Mouse (Mus musculus): ENCODE results near the gene Socs1. TPM values are rescaled to one million over a fixed set of nuclear protein-coding genes. Genes with fewer than 3 reads are reported as not detected.
"Not testable (repeated sequence)": the region's sequence is repeated elsewhere in the genome, so short reads cannot be mapped to it uniquely, and the experiment has no call there.

The Socs1 gene
- polyA plus RNA-seq, 1 experiment from 2014 or later: 5.0 TPM

DNA sequence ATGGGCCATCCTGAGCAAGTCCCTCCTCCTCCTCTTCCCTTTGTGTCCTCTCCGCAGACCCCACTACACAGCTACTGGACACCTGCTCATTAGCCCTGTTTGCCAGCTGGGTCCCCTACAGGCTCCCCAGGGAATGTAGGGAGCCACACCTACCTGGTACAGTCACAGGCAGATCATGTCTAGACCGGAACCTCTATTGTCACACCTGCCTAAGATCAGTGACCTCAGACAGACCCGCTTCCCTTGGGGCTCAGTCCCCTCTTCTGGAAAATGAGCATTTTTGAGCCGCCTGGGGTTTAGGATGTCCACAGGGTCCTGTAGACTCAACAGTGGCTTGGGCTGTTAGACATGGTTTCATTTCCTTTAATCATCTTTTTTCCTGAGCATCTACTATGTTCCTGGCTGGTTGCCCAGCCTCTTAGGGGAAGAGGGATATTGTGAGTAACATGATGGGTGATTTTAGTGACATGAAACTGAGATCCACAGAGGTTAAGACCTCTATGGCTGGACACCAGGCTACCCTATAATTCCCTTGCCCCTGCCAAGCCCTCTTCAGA, 33.3 kb upstream of the Socs1 start:
- no peaks in the 10 kb centered on the region for H3K36me3 ChIP-seq (ENCODE audit: control insufficient read depth, insufficient read depth, low read length)
- 82% methylated on average over 4 of the region's 4 CpGs for WGBS
- no peak overlapping the region for H3K27ac ChIP-seq (ENCODE audit: low read length)
- no peaks in the 10 kb centered on the region for H3K4me1 ChIP-seq (ENCODE audit: control insufficient read depth, insufficient read depth, low read length)
- H3K9ac ChIP-seq (ENCODE audit: low read depth, low read length): no peak overlapping the region
- no peaks in the 10 kb centered on the region for H3K9me3 ChIP-seq (replicated peaks; ENCODE audit: control insufficient read depth, low read length, poor library complexity, severe bottlenecking)
- H3K27me3 ChIP-seq (ENCODE audit: control insufficient read depth, insufficient read depth, low read depth, low read length): no peaks in the 10 kb centered on the region
- H3K4me2 ChIP-seq (ENCODE audit: low read length): no peak overlapping the region
- ATAC-seq: no peak
- H3K4me3 ChIP-seq (ENCODE audit: low read depth, low read length): no peak overlapping the region

DNA sequence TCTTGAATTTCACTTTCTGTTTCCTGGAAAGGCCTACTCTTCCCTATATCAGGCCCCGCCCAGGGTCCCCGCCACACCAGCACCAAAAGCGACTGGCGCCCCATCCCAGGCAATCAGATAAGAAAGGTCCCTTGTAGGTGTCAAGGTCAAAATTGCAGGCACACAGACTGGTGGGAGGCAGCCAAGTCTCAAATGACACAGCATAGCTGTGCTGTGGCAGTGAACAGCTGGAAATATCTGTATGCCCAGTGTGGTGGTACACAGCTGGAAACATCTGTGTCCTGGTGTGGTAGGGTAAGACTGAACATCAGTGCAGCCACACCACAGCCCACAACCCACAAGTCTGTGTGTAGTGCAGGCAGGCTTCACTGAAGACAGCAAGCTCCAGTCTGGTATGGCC, 29.5 kb upstream of the Socs1 start:
- 93% methylated on average over 4 of the region's 4 CpGs for WGBS
- H3K27me3 ChIP-seq (ENCODE audit: control insufficient read depth, insufficient read depth, low read depth, low read length): no peaks in the 10 kb centered on the region
- no peak for ATAC-seq

DNA sequence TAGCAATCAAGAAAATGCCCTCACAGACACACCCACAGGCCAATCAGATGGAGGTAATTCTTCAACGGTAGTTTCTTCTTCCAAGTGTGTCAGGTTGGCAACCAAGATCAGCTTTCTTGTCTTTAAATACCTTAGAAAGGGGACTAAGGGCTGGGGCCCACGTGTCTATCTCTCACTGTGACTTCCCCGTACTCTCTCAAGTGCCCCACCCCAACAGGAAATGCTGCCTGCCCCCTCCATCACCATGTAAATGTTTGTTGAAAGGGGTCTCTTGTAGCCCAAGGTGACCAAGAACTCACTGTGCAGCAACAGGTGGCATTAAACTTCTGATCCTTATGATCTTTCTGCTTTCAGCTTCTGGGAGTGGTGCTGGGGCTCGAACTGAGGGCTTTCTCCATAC, 28.4 kb upstream of the Socs1 start:
- WGBS: 81% methylated on average over 4 of the region's 4 CpGs
- no peaks in the 10 kb centered on the region for H3K36me3 ChIP-seq (ENCODE audit: control insufficient read depth, insufficient read depth, low read length)
- H3K27ac ChIP-seq (ENCODE audit: low read length): no peak overlapping the region
- H3K4me1 ChIP-seq (ENCODE audit: control insufficient read depth, insufficient read depth, low read length): no peaks in the 10 kb centered on the region
- H3K27me3 ChIP-seq (ENCODE audit: control insufficient read depth, insufficient read depth, low read depth, low read length): no peaks in the 10 kb centered on the region
- no peak overlapping the region for H3K4me2 ChIP-seq (ENCODE audit: low read length)
- no peaks in the 10 kb centered on the region for H3K9me3 ChIP-seq (replicated peaks; ENCODE audit: control insufficient read depth, low read length, poor library complexity, severe bottlenecking)
- no peak overlapping the region for H3K4me3 ChIP-seq (ENCODE audit: low read depth, low read length)
- no peak for ATAC-seq
- H3K9ac ChIP-seq (ENCODE audit: low read depth, low read length): no peak overlapping the region

More for the DNA sequence above, 29.5 kb upstream of the Socs1 start:
- H3K4me2 ChIP-seq (ENCODE audit: low read length): no peak overlapping the region
- no peaks in the 10 kb centered on the region for H3K36me3 ChIP-seq (ENCODE audit: control insufficient read depth, insufficient read depth, low read length)
- H3K27ac ChIP-seq (ENCODE audit: low read length): no peak overlapping the region
- no peaks in the 10 kb centered on the region for H3K9me3 ChIP-seq (replicated peaks; ENCODE audit: control insufficient read depth, low read length, poor library complexity, severe bottlenecking)
- no peaks in the 10 kb centered on the region for H3K4me1 ChIP-seq (ENCODE audit: control insufficient read depth, insufficient read depth, low read length)
- no peak overlapping the region for H3K9ac ChIP-seq (ENCODE audit: low read depth, low read length)
- H3K4me3 ChIP-seq (ENCODE audit: low read depth, low read length): no peak overlapping the region

DNA sequence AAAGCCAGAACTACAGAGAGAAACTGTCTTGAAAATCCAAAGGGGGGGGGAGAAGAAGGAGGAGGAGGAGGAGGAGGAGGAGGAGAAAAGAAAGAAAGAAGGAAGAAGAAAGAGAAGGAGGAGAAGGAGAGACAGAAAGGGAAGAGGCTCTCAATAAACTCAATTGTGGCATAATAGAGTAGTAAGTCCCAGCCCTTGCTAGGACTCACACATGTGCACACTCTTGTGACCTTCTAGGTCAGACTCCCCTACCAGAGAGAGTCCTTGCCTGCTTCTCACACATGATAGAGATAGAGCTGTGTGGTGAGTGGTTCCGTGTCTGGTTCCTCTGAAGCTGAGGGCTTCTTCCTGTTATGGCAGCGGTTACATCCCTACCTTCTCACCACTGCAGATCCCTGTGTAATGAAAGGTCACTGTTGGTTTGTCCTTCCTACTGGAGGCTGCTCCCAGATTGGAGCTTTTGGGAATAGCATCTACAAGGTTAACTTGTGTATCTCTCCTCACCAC, 27.6 kb upstream of the Socs1 start, which contains the start of gene Gm11172:
Gene Gm11172 (plus strand): TSS at position 51 of the 507 bp plus-strand sequence.
- 97% methylated on average over 2 of the region's 2 CpGs for WGBS
- no peak for ATAC-seq
- no peak within 1 kb of the TSS for H3K4me3 ChIP-seq (ENCODE audit: low read depth, low read length)
- no peak within 1 kb of the TSS for H3K27ac ChIP-seq (ENCODE audit: low read length)
- no peaks in the 10 kb centered on the region for H3K36me3 ChIP-seq (ENCODE audit: control insufficient read depth, insufficient read depth, low read length)
- no peaks in the 10 kb centered on the region for H3K27me3 ChIP-seq (ENCODE audit: control insufficient read depth, insufficient read depth, low read depth, low read length)
- no peaks in the 10 kb centered on the region for H3K9me3 ChIP-seq (replicated peaks; ENCODE audit: control insufficient read depth, low read length, poor library complexity, severe bottlenecking)
- no peak within 1 kb of the TSS for H3K4me2 ChIP-seq (ENCODE audit: low read length)
- H3K9ac ChIP-seq (ENCODE audit: low read depth, low read length): no peak within 1 kb of the TSS
- H3K4me1 ChIP-seq (ENCODE audit: control insufficient read depth, insufficient read depth, low read length): no peaks in the 10 kb centered on the region

DNA sequence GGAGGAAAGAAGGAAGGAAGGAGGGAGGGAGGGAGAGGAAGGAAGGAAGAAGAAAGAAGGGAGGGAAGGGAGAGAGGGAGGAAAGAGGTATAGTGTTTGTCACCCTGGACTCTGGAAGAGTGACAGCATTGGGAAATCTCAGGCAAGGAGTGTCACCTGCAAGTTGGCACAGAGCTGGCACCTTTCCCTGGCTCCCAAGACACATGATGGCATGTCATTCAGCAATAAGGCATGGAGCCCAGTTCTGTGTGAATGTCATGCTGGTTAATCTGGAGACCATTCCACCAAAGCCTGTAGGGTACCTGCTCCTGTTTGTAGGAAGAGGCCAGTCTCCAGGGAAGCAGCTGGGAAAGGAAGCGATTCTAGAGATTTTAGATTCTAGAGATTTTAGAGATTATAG, 25.0 kb upstream of the Socs1 start:
- 93% methylated on average over 1 of the region's 1 CpGs for WGBS
- no peak overlapping the region for H3K9ac ChIP-seq (ENCODE audit: low read depth, low read length)
- no peak overlapping the region for H3K4me2 ChIP-seq (ENCODE audit: low read length)
- H3K27ac ChIP-seq (ENCODE audit: low read length): no peak overlapping the region
- H3K4me1 ChIP-seq (ENCODE audit: control insufficient read depth, insufficient read depth, low read length): no peaks in the 10 kb centered on the region
- no peak for ATAC-seq
- no peaks in the 10 kb centered on the region for H3K36me3 ChIP-seq (ENCODE audit: control insufficient read depth, insufficient read depth, low read length)
- H3K4me3 ChIP-seq (ENCODE audit: low read depth, low read length): no peak overlapping the region
- no peaks in the 10 kb centered on the region for H3K27me3 ChIP-seq (ENCODE audit: control insufficient read depth, insufficient read depth, low read depth, low read length)
- H3K9me3 ChIP-seq (replicated peaks; ENCODE audit: control insufficient read depth, low read length, poor library complexity, severe bottlenecking): no peaks in the 10 kb centered on the region

DNA sequence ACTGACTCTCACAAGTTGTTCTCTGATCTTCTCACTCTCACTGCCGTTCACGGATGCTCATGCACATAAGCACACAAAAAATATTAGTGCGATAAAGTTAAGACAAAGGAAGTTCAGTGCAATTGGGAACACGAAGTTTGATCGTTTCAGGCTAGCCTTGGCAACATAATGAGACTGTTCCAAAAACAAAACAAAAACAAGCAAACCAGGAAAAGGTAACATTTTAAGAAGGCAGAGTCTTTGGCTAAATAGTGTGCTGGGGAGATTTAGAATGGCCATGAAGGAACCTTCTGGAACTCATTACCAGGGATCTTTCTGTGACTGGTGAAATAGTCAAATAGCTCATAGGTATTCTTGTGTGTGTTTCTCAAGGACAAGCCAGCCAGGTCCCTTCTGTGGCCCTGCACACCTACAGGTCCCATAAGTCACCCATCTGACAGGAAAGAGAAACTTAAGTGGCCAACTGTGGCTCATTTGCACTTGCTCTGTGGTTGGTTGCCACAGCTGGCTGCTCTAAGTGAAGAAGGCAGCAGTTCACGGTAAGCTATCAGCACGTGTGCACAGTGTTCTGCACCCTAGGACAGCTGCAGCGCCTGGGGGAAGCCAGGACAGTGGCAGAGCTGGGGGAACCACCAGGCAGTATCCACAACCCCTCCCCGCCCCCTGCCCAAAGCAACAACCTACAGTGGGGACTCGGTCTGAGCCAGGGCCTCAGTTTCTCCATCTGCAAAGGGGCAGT, 20.6 kb upstream of the Socs1 start, which contains the start of gene Prm1:
Gene Prm1 (minus strand): TSS at position 51 of the 739 bp plus-strand sequence.
- no peak within 1 kb of the TSS for H3K4me3 ChIP-seq (ENCODE audit: low read depth, low read length)
- WGBS: 81% methylated on average over 10 of the region's 10 CpGs
- no peaks in the 10 kb centered on the region for H3K4me1 ChIP-seq (ENCODE audit: control insufficient read depth, insufficient read depth, low read length)
- no peaks in the 10 kb centered on the region for H3K9me3 ChIP-seq (replicated peaks; ENCODE audit: control insufficient read depth, low read length, poor library complexity, severe bottlenecking)
- no peak within 1 kb of the TSS for H3K9ac ChIP-seq (ENCODE audit: low read depth, low read length)
- no peak within 1 kb of the TSS for H3K4me2 ChIP-seq (ENCODE audit: low read length)
- H3K36me3 ChIP-seq (ENCODE audit: control insufficient read depth, insufficient read depth, low read length): no peaks in the 10 kb centered on the region
- H3K27ac ChIP-seq (ENCODE audit: low read length): no peak within 1 kb of the TSS
- ATAC-seq: no peak
- H3K27me3 ChIP-seq (ENCODE audit: control insufficient read depth, insufficient read depth, low read depth, low read length): no peaks in the 10 kb centered on the region

DNA sequence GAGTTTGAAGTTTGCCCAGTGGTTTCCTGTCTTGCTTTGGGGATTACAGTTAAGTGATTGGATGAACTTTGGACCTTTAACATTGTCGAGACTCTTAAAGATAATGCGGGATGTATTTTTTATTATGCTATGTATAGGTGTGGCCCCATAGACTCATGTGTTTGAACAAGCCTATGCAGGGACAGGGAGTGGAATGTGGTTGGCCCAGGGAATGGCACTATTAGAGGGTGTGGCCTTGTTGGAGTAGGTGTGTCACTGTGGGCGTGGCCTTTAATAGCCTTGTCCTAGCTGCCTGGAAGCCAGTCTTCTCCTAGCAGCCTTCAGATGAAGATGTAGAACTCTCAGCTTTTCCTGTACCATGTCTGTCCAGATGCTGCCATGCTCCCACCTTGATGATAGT, 17.1 kb upstream of the Socs1 start:
- H3K9ac ChIP-seq (ENCODE audit: low read depth, low read length); H3K36me3 ChIP-seq (ENCODE audit: control insufficient read depth, insufficient read depth, low read length); H3K27me3 ChIP-seq (ENCODE audit: control insufficient read depth, insufficient read depth, low read depth, low read length); H3K27ac ChIP-seq (ENCODE audit: low read length); H3K4me1 ChIP-seq (ENCODE audit: control insufficient read depth, insufficient read depth, low read length); H3K4me3 ChIP-seq (ENCODE audit: low read depth, low read length); ATAC-seq; H3K9me3 ChIP-seq (replicated peaks; ENCODE audit: control insufficient read depth, low read length, poor library complexity, severe bottlenecking); H3K4me2 ChIP-seq (ENCODE audit: low read length): not testable (repeated sequence)
- 88% methylated on average over 3 of the region's 3 CpGs for WGBS

DNA sequence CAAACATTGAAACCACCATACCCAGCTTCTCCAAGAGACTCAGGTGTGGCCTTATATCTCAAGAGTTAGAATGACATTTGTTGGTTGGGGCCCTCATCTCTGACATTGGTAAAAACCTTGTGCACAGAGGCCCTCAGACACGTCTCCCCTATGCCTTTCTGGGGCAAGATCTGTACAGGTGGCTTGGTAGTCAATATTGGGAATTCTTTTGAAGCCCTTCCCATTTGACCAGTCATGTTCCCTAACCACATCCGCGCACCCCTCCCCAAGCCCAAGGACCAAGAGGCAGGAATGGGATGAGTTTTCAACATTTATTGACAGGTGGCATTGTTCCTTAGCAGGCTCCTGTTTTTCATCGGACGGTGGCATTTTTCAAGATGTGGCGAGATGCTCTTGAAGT, 10.7 kb upstream of the Socs1 start, which contains the start of gene Prm2:
Gene Prm2 (minus strand): TSS at position 101 of the 400 bp plus-strand sequence.
- no peak within 1 kb of the TSS for H3K27ac ChIP-seq (ENCODE audit: low read length)
- no peaks in the 10 kb centered on the region for H3K36me3 ChIP-seq (ENCODE audit: control insufficient read depth, insufficient read depth, low read length)
- no peak within 1 kb of the TSS for H3K9ac ChIP-seq (ENCODE audit: low read depth, low read length)
- H3K4me2 ChIP-seq (ENCODE audit: low read length): no peak within 1 kb of the TSS
- H3K9me3 ChIP-seq (replicated peaks; ENCODE audit: control insufficient read depth, low read length, poor library complexity, severe bottlenecking): no peaks in the 10 kb centered on the region
- H3K4me3 ChIP-seq (ENCODE audit: low read depth, low read length): no peak within 1 kb of the TSS
- H3K4me1 ChIP-seq (ENCODE audit: control insufficient read depth, insufficient read depth, low read length): no peaks in the 10 kb centered on the region
- no peak for ATAC-seq
- 75% methylated on average over 6 of the region's 6 CpGs for WGBS
- no peaks in the 10 kb centered on the region; the same call in 1 of the 2 replicates for H3K27me3 ChIP-seq (ENCODE audit: control insufficient read depth, insufficient read depth, low read depth, low read length)

DNA sequence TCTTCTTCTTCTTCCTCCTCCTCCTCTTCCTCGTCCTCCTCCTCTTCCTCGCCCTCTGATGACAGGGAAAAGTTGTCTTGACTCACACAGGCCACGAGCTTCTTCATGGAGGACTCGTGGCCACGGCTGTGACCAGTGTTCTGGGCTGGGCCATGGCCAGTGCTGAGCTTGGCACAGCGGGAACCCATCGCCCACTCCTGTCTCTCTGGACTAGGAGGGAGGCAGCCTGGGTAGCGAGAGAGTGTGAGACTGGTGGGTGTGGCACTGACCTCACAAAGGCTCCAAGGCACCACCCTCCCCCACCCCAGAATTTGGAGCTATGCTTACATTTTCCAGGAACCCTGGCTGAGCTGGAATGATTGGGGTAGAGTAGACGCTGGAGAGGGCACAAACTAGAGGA, 5.4 kb upstream of the Socs1 start, which contains the start of gene Prm3:
Gene Prm3 (minus strand): TSS at position 213 of the 400 bp plus-strand sequence.
- Histone ChIP-seq H3K9me3 (replicated peaks; ENCODE audit: control insufficient read depth, low read length, poor library complexity, severe bottlenecking) (no peaks in the 10 kb centered on the region), H3K4me3 (ENCODE audit: low read depth, low read length) (no peak within 1 kb of the TSS), H3K27ac (ENCODE audit: low read length) (no peak within 1 kb of the TSS), H3K9ac (ENCODE audit: low read depth, low read length) (no peak within 1 kb of the TSS), H3K36me3 (ENCODE audit: control insufficient read depth, insufficient read depth, low read length) (no peaks in the 10 kb centered on the region), H3K27me3 (ENCODE audit: control insufficient read depth, insufficient read depth, low read depth, low read length) (no peaks in the 10 kb centered on the region), H3K4me2 (ENCODE audit: low read length) (no peak within 1 kb of the TSS), H3K4me1 (ENCODE audit: control insufficient read depth, insufficient read depth, low read length) (peaks cover 3% of the 10 kb centered on the region; the same call in 1 of the 2 replicates)
- 79% methylated on average over 9 of the region's 9 CpGs for WGBS
- no peak for ATAC-seq
